Mouse (Mus musculus) frontal cortex, postnatal 36 days (tissue): ENCODE results near the gene Edc3.
A peak's percentile ranks its signal among the peaks of the same experiment; 100 is the strongest.

Experiments
- DNase-seq, 2 experiments: peaks; one replicate each; pipeline ENCODE4 v3.0.0; 2022; ENCODE audit warnings: low spot score in 2 of 2

Edc3 gene

GRCm38 (mm10) chr9:57761563-57762551 lies 53.5 kb downstream of the Edc3 start:
- DNase-seq: no peak

GRCm38 (mm10) chr9:57762563-57762991 lies 54.2 kb downstream of the Edc3 start:
- no peak for DNase-seq

GRCm38 (mm10) chr9:57764147-57764973 lies 56.0 kb downstream of the Edc3 start:
- DNase-seq: peak; percentile 80

- DNase-seq: peak; percentile 92 to 94
These were observed 56.6 kb downstream of the Edc3 start for GRCm38 (mm10) chr9:57764974-57765363.

GRCm38 (mm10) chr9:57765364-57766351 lies 57.3 kb downstream of the Edc3 start, which contains the start of gene Clk3:
Gene Clk3, minus strand, starts transcription at chr9:57765860.
- peak in 1 of 2 experiments; percentile 80 for DNase-seq

- DNase-seq: peak; percentile 46 to 60
These were observed 58.1 kb downstream of the Edc3 start for GRCm38 (mm10) chr9:57766431-57766830.

GRCm38 (mm10) chr9:57767231-57767630 lies 58.9 kb downstream of the Edc3 start:
- no peak for DNase-seq

GRCm38 (mm10) chr9:57769539-57770069 lies 61.3 kb downstream of the Edc3 start:
- DNase-seq: no peak

GRCm38 (mm10) chr9:57770214-57770613 lies 61.9 kb downstream of the Edc3 start:
- no peak for DNase-seq

- no peak for DNase-seq
These were observed 62.5 kb downstream of the Edc3 start for GRCm38 (mm10) chr9:57770836-57771235.

GRCm38 (mm10) chr9:57773754-57774153 lies 65.4 kb downstream of the Edc3 start:
- DNase-seq: no peak

GRCm38 (mm10) chr9:57774168-57774567 lies 65.8 kb downstream of the Edc3 start:
- DNase-seq: no peak

GRCm38 (mm10) chr9:57775026-57775425 lies 66.7 kb downstream of the Edc3 start:
- peak; percentile 58 to 82 for DNase-seq

- DNase-seq: no peak
These were observed 67.4 kb downstream of the Edc3 start for GRCm38 (mm10) chr9:57775736-57776135.

- DNase-seq: no peak
These were observed 74.3 kb downstream of the Edc3 start for GRCm38 (mm10) chr9:57782656-57783055.

GRCm38 (mm10) chr9:57789733-57790132 lies 81.4 kb downstream of the Edc3 start:
- no peak for DNase-seq

- no peak for DNase-seq
These were observed 89.1 kb downstream of the Edc3 start for GRCm38 (mm10) chr9:57797456-57797855.

GRCm38 (mm10) chr9:57798725-57799253 lies 90.4 kb downstream of the Edc3 start:
- DNase-seq: no peak

- DNase-seq: no peak
These were observed 92.1 kb downstream of the Edc3 start for GRCm38 (mm10) chr9:57800325-57800975.
